Comparison of ENCODE assay signal across 9 mouse cellular contexts in genomic region chr3:96601941-96602703, GRCm38 (mm10). TPM values are rescaled to one million over a fixed set of nuclear protein-coding genes. Genes with fewer than 3 reads are reported as not detected.
A peak's percentile ranks its signal among the peaks of the same experiment; 100 is the strongest.
DNase-seq lines count a peak whose midpoint lies in the region; ATAC-seq and TF ChIP-seq lines count a peak whose summit lies in the region.
"Had no signal": no experiment of that assay in that cellular context is flagged by ENCODE, and none has a peak within 500 bp of the region (broad histone marks: within the 10 kb centered on the region; RNA-seq: fewer than 3 reads in every experiment).

No protein-coding gene starts in this region.

- H3K4me3 ChIP-seq in lung, adult 2 months (replicated peaks; ENCODE audit: extremely low read depth, low read depth, low read length), result peak overlapping the region; percentile 45
- peak overlapping the region; percentile 89 for H3K4me3 ChIP-seq in embryonic facial prominence, embryonic 12.5 days
- H3K4me3 ChIP-seq in liver, embryonic 12.5 days, result peak overlapping the region; percentile 68

- DNase-seq in lung, adult 2 months, result no peak
- DNase-seq in lung, postnatal 25 days (ENCODE audit: low spot score), result no peak
- peak; percentile 51 for DNase-seq in heart, postnatal 4 days
- peak; percentile 28 for DNase-seq in right cerebral cortex, adult 18-20 months
- DNase-seq in frontal cortex, postnatal 25 days (ENCODE audit: low spot score in 2 of 2), result no peak
- DNase-seq in thymus, postnatal 10 days (ENCODE audit: low spot score in 2 of 2), result no peak

- TF ChIP-seq POLR2A in lung, adult 2 months (IDR thresholded peaks at IDR 0.05; ENCODE audit: borderline replicate concordance, extremely low read depth, low read depth, low read length), result no peak

- H3K9ac ChIP-seq in embryonic facial prominence, embryonic 12.5 days, result peak overlapping the region; percentile 95
- H3K9ac ChIP-seq in liver, embryonic 12.5 days, result no peak overlapping the region; the same call in 1 of the 2 replicates

- ATAC-seq in embryonic facial prominence, embryonic 12.5 days (ENCODE audit: insufficient number of reproducible peaks, insufficient read depth, low FRiP score, low TSS enrichment), result no peak
- ATAC-seq in liver, embryonic 12.5 days, result no peak

- H3K4me2 ChIP-seq in embryonic facial prominence, embryonic 12.5 days (replicated peaks), result peak overlapping the region; percentile 65
- peak overlapping the region; percentile 93 for H3K4me2 ChIP-seq in liver, embryonic 12.5 days

- H3K9me3 ChIP-seq in embryonic facial prominence, embryonic 12.5 days, result no peaks in the 10 kb centered on the region
- H3K9me3 ChIP-seq in liver, embryonic 12.5 days (replicated peaks), result no peaks in the 10 kb centered on the region

- TF ChIP-seq CTCF in lung, adult 2 months (IDR thresholded peaks at IDR 0.05; ENCODE audit: insufficient read depth, low read length), result no peak

- peak overlapping the region; percentile 97 for H3K27ac ChIP-seq in embryonic facial prominence, embryonic 12.5 days
- H3K27ac ChIP-seq in liver, embryonic 12.5 days, result peak overlapping the region; percentile 3; the same call in 1 of the 2 replicates

- peaks cover 6% of the 10 kb centered on the region; the same call in 1 of the 2 replicates for H3K27me3 ChIP-seq in embryonic facial prominence, embryonic 12.5 days
- H3K27me3 ChIP-seq in liver, embryonic 12.5 days (replicated peaks), result peaks cover 63% of the 10 kb centered on the region

- no peaks in the 10 kb centered on the region for H3K36me3 ChIP-seq in embryonic facial prominence, embryonic 12.5 days
- no peaks in the 10 kb centered on the region for H3K36me3 ChIP-seq in liver, embryonic 12.5 days

- 29% methylated on average over 10 of the region's 10 CpGs for WGBS in lung, adult 2 months
- 24% methylated on average over 10 of the region's 10 CpGs for WGBS in embryonic facial prominence, embryonic 12.5 days
- 50% methylated on average over 10 of the region's 10 CpGs for WGBS in liver, embryonic 12.5 days (ENCODE audit: insufficient replicate concordance)

- peaks cover 7% of the 10 kb centered on the region for H3K4me1 ChIP-seq in lung, adult 2 months (ENCODE audit: control insufficient read depth, insufficient read depth, low read length)
- peaks cover 46% of the 10 kb centered on the region for H3K4me1 ChIP-seq in embryonic facial prominence, embryonic 12.5 days
- H3K4me1 ChIP-seq in liver, embryonic 12.5 days, result peaks cover 28% of the 10 kb centered on the region

RNA-seq across cellular contexts. Expression of gene Lix1l, which starts 1.2 kb away (rescaled TPM):
- 20.6 and 34.4 TPM in 2 replicates for polyA plus RNA-seq in lung, adult 2 months (2012; rRNA removed)
- polyA plus RNA-seq in embryonic facial prominence, embryonic 12.5 days (2016; fragmentation: Nextera tagmentation; extraction: Ambion mirVana), result 6.8 and 8.1 TPM in 2 replicates
- total RNA-seq in heart, postnatal 4 days (2021), result 10 to 100 TPM; 53.1 to 56.6 TPM
- polyA plus RNA-seq in liver, embryonic 12.5 days (2016; fragmentation: Nextera tagmentation; extraction: Ambion mirVana), result 0.92 and 1.2 TPM in 2 replicates

RNA-seq across cellular contexts. Expression of gene Ankrd34a, which starts 5.7 kb away (rescaled TPM):
- polyA plus RNA-seq in lung, adult 2 months (2012; rRNA removed), result 0.27 and 0.44 TPM in 2 replicates
- 2.1 and 2.3 TPM in 2 replicates for polyA plus RNA-seq in embryonic facial prominence, embryonic 12.5 days (2016; fragmentation: Nextera tagmentation; extraction: Ambion mirVana)
- total RNA-seq in heart, postnatal 4 days (2021), result 1 to 10 TPM; 1.8 to 3.1 TPM
- 0.33 and 0.44 TPM in 2 replicates for polyA plus RNA-seq in liver, embryonic 12.5 days (2016; fragmentation: Nextera tagmentation; extraction: Ambion mirVana)

RNA-seq across cellular contexts. Expression of gene Polr3gl, which starts 8.1 kb away (rescaled TPM):
- polyA plus RNA-seq in lung, adult 2 months (2012; rRNA removed), result 18.3 and 21.3 TPM in 2 replicates
- 49.8 and 52.1 TPM in 2 replicates for polyA plus RNA-seq in embryonic facial prominence, embryonic 12.5 days (2016; fragmentation: Nextera tagmentation; extraction: Ambion mirVana)
- total RNA-seq in heart, postnatal 4 days (2021), result 10 to 100 TPM; 20.4 to 24.0 TPM
- 16.7 and 19.8 TPM in 2 replicates for polyA plus RNA-seq in liver, embryonic 12.5 days (2016; fragmentation: Nextera tagmentation; extraction: Ambion mirVana)

RNA-seq across cellular contexts. Expression of gene Gm16253, which starts 25.3 kb away (rescaled TPM):
- polyA plus RNA-seq in lung, adult 2 months (2012; rRNA removed), result not detected in 2 replicates
- 2.1 and 2.4 TPM in 2 replicates for polyA plus RNA-seq in embryonic facial prominence, embryonic 12.5 days (2016; fragmentation: Nextera tagmentation; extraction: Ambion mirVana)
- 1 to 10 TPM; 2.5 to 2.9 TPM for total RNA-seq in heart, postnatal 4 days (2021)
- polyA plus RNA-seq in liver, embryonic 12.5 days (2016; fragmentation: Nextera tagmentation; extraction: Ambion mirVana), result 0.24 and 0.26 TPM in 2 replicates
- total RNA-seq: left cerebral cortex, postnatal 25 days had no signal

RNA-seq across cellular contexts. Expression of gene Rbm8a, which starts 27.6 kb away (rescaled TPM):
- polyA plus RNA-seq in lung, adult 2 months (2012; rRNA removed), result 5.0 and 12.2 TPM in 2 replicates
- polyA plus RNA-seq in embryonic facial prominence, embryonic 12.5 days (2016; fragmentation: Nextera tagmentation; extraction: Ambion mirVana), result 167 and 172 TPM in 2 replicates
- 10 to 100 TPM; 56.4 to 57.0 TPM for total RNA-seq in heart, postnatal 4 days (2021)
- polyA plus RNA-seq in liver, embryonic 12.5 days (2016; fragmentation: Nextera tagmentation; extraction: Ambion mirVana), result 92.6 and 104 TPM in 2 replicates

Comparison
In these comparisons a context has a peak if more than half of its experiments do, and no peak if none do; other contexts are left out.
1. DNase-seq: peak in heart, postnatal 4 days (single experiment) and right cerebral cortex, adult 18-20 months (single experiment); none in lung, adult 2 months (single experiment), lung, postnatal 25 days (single experiment), frontal cortex, postnatal 25 days (0 of 2) and thymus, postnatal 10 days (0 of 2).
2. Peak in every context shown above with its lines, with median percentiles within 50 percentile points of each other: H3K4me3 ChIP-seq.